Mouse (Mus musculus) B cell, adult 62 days (primary cell): ENCODE measurements around the gene Gm527. TPM values are rescaled to one million over a fixed set of nuclear protein-coding genes. Genes with fewer than 3 reads are reported as not detected.

Experiments
- total RNA-seq: library from RNA; stranded (reverse); gene quantifications from 4 replicates; pipeline ENCODE4 v1.2.4, GENCODE M21; 2023

The Gm527 gene
- 5.8 to 6.7 TPM (median 6.3 TPM) in 4 replicates for total RNA-seq

DNA sequence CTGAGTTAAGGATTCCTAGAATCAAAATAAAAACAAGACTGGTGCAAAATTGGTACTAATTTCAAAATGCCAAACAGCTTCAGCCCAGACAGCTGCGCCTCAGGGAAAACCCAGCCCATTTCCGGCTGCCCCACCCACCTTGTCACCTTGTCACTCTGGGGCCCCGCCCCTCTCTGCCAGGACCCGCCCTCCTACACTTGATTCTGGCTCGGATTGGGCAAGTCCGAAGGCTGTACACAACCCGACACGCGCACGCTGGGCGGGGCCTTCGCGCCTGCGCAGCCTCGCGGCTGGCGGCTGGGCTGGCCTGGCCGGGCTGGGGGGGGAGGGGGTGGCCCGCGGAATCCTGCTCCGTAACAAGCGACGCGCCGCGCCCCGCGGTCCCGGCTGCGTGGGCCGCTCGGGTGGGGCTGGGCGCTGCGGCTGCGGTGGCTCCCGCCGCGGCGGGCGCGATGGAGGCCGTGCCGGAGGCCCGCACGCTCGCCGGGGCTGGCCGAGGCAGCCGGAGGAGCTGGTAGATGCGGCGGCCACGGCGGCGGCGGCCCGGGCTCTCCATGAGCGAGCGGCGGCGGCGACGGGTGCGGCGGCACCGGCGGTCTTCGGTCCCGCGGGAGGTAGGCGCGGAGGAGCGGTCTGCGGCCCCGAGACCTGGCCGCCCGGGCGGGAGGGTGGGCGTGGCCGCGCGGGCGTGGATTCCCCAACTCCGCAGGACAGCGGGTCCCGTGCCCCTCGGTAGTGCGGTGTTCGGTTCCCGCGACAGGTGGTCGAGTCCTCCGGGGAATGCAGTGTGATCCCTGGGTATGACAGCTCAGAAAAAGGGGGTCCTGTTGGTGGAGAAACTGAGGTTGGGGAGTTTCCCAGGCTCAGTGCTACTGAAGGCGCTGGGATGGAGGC is at the start of gene Gm527:
Gene Gm527, plus strand, starts transcription at position 329 of the 894 bp plus-strand sequence.

GRCm38 (mm10) chr12:64965124-64966026 is 47.7 kb downstream of the Gm527 start, which contains the start of the genes Klhl28 and Togaram1:
Gene Klhl28 (minus strand): TSS chr12:64965534.
Gene Togaram1 (plus strand): TSS chr12:64965804.

Other genes starting within 250 kb of the Gm527 start
- 20.6 to 25.2 TPM (median 22.5 TPM) in 4 replicates for gene Klhl28, start 47.6 kb downstream of the Gm527 start, total RNA-seq
- 65.7 to 74.7 TPM (median 70.0 TPM) in 4 replicates for gene Togaram1, start 47.9 kb downstream of the Gm527 start, total RNA-seq
- 144 to 153 TPM (median 150 TPM) in 4 replicates for gene Prpf39, start 118.4 kb downstream of the Gm527 start, total RNA-seq
- gene Fkbp3, start 156.1 kb downstream of the Gm527 start, total RNA-seq, result 73.2 to 84.5 TPM (median 81.5 TPM) in 4 replicates
- gene Fancm, start 157.7 kb downstream of the Gm527 start, total RNA-seq, result 19.8 to 25.9 TPM (median 22.3 TPM) in 4 replicates